Comparison of ENCODE assay signal across 9 mouse cellular contexts in the genomic region with DNA sequence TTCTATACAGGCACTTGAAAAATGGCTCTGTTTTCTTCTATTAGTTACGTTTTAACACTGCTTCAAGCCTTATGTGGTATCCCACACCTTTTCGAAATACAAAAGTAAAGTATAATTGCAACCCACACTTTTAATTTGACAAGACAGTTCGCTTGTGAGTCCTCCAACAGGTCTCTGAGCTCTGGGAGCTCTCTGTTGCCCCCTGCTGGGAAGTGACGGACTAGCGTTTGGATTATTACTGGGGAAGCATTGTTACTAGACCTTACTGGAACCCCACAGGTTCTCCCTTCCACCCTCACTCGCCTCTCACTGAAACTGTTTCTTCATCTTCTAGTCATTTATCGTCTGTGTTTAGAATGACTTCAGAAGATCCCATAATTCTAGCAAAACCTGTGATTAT. TPM values are rescaled to one million over a fixed set of nuclear protein-coding genes. Genes with fewer than 3 reads are reported as not detected.
DNase-seq lines count a peak whose midpoint lies in the region; TF ChIP-seq lines count a peak whose summit lies in the region.
"Had no signal": no experiment of that assay in that cellular context is flagged by ENCODE, and none has a peak within 500 bp of the region (broad histone marks: within the 10 kb centered on the region; RNA-seq: fewer than 3 reads in every experiment).

No protein-coding gene starts in this region.

- H3K27me3 ChIP-seq in ES-Bruce4 (ENCODE audit: control insufficient read depth, insufficient read depth, low read length, poor library complexity, severe bottlenecking): no peaks in the 10 kb centered on the region; the same call in 1 of the 2 replicates
- H3K27me3 ChIP-seq: lung, embryonic 15.5 days had no signal

- DNase-seq in gastrocnemius, adult 18-20 months (ENCODE audit: low spot score): peak; percentile 53
- DNase-seq in gastrocnemius, postnatal 25 days: no peak
- DNase-seq in c-Kit-positive CD71-positive TER-119-negative erythroid progenitor cells, embryonic 14.5 days (ENCODE audit: low read depth): peak; percentile 60
- peak; percentile 24 to 32 for DNase-seq in gastrocnemius, postnatal 36 days
- DNase-seq in layer of hippocampus, postnatal 25 days (ENCODE audit: extremely low spot score in 1 of 2, low spot score in 1 of 2): peak; percentile 23 to 75
- DNase-seq in naive thymus-derived CD4-positive, alpha-beta T cell, adult 2 months (ENCODE audit: low read depth): peak; percentile 68
- DNase-seq in thymus, postnatal 10 days (ENCODE audit: low spot score in 2 of 2): peak; percentile 24 to 69

- H3K9me3 ChIP-seq in ES-Bruce4 (replicated peaks; ENCODE audit: control insufficient read depth, insufficient read depth, low read length, poor library complexity, severe bottlenecking): no peaks in the 10 kb centered on the region
- H3K9me3 ChIP-seq: lung, embryonic 15.5 days had no signal

- TF ChIP-seq CTCF in ES-Bruce4 (IDR thresholded peaks at IDR 0.05; ENCODE audit: low read depth, low read length): peak; percentile 67

- no peak for TF ChIP-seq POLR2A in ES-Bruce4 (IDR thresholded peaks at IDR 0.05; ENCODE audit: insufficient read depth, low read length)

- no peak overlapping the region for H3K9ac ChIP-seq in ES-Bruce4 (ENCODE audit: low read depth, poor library complexity, severe bottlenecking)
- H3K9ac ChIP-seq: lung, embryonic 15.5 days had no signal

- H3K4me3 ChIP-seq in ES-Bruce4 (ENCODE audit: low read depth, low read length): no peak overlapping the region
- H3K4me3 ChIP-seq: lung, embryonic 15.5 days had no signal

- no peak overlapping the region for H3K27ac ChIP-seq in ES-Bruce4 (ENCODE audit: insufficient read depth, low read length)
- H3K27ac ChIP-seq: lung, embryonic 15.5 days had no signal

- TF ChIP-seq EP300 in ES-Bruce4 (IDR thresholded peaks at IDR 0.05; ENCODE audit: insufficient read depth, low read depth, low read length): no peak

- H3K4me1 ChIP-seq in ES-Bruce4 (ENCODE audit: control insufficient read depth, insufficient read depth, low read length): no peaks in the 10 kb centered on the region
- H3K4me1 ChIP-seq: lung, embryonic 15.5 days had no signal

- no peaks in the 10 kb centered on the region for H3K36me3 ChIP-seq in ES-Bruce4 (ENCODE audit: control insufficient read depth, insufficient read depth, low read length, poor library complexity, severe bottlenecking)
- H3K36me3 ChIP-seq: lung, embryonic 15.5 days had no signal

- intact Hi-C loops in gastrocnemius, postnatal 36 days (cut with DNase I): loop anchor here (2.0 to 5.0 kb wide), 2 partner anchors 18 to 379 kb away; no protein-coding TSS in a partner anchor

RNA-seq across cellular contexts. Expression of a gene that starts 34.4 kb away (rescaled TPM):
- total RNA-seq in gastrocnemius, adult 18-20 months (2021): 1 to 10 TPM in 1 of 2 experiments, under 1 TPM in 1; 0.64 to 1.7 TPM
- total RNA-seq in gastrocnemius, postnatal 25 days (2021): 1 to 10 TPM in 1 of 2 experiments, under 1 TPM in 1; 0.36 to 2.1 TPM
- polyA plus RNA-seq in ES-Bruce4 (2011; ENCODE audit: insufficient read depth, insufficient read length, low read depth, missing spikeins): 0.33 TPM in 1 of 2 replicates, not detected in the other
- total RNA-seq in gastrocnemius, postnatal 36 days (2021): under 1 TPM; 0.18 to 0.35 TPM
- under 1 TPM; 0.21 to 0.37 TPM for total RNA-seq in layer of hippocampus, postnatal 25 days (2021)

RNA-seq across cellular contexts. Expression of a gene that starts 34.6 kb away (rescaled TPM):
- under 1 TPM; 0.64 to 0.81 TPM for total RNA-seq in gastrocnemius, adult 18-20 months (2021)
- total RNA-seq in gastrocnemius, postnatal 25 days (2021): under 1 TPM; 0.69 to 0.80 TPM
- 15.6 and 18.3 TPM in 2 replicates for polyA plus RNA-seq in ES-Bruce4 (2011; ENCODE audit: insufficient read depth, insufficient read length, low read depth, missing spikeins)
- total RNA-seq in gastrocnemius, postnatal 36 days (2021): 1 to 10 TPM; 1.2 to 1.3 TPM
- total RNA-seq in layer of hippocampus, postnatal 25 days (2021): 1 to 10 TPM; 4.4 to 4.8 TPM
